Mouse (Mus musculus): ENCODE data around the gene Sparc.
"Not testable (repeated sequence)": the region's sequence is repeated elsewhere in the genome, so short reads cannot be mapped to it uniquely, and the experiment has no call there.

Sparc gene

DNA sequence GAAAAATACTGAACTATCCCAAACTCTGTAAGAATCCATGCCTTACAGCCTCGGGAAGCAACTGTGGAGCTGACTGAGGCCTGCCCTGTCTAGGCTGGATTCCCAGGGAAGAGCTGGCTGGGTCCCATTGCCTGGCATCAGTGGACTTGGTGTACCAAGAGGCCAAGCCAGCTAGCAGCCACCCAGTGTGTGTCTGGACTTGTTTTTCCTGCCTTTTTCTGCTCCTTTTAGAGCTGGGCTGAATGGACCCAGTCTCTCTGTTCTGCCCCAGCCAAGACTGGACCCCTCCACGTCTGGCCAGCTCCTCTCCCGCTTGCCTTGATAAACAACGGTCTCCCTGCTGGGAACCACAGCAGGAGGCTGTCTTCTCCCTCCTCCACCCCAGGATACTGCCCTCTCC is 15.0 kb upstream of the Sparc start:
- DNase-seq (ENCODE audit: low read depth, low spot score) = no peak

DNA sequence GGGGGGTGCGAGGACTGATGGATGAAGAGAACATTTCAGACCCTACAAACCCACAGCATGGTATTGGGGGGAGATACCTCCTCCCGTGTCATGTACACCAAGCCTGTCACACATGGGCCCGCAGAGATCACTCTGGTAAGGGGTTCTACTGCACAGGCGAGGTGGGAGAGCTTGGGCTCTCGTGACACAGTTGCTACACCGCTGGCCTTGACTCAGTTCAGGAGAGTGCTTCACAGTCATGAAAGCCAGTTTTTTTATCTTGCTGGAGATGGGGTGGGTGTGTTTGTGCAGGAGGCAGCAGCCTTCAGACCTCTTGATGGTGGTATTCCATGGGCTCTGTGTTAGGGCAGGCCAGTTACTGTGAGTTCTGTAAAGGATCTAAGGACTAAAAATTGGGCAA is 13.1 kb upstream of the Sparc start:
- DNase-seq (ENCODE audit: low read depth, low spot score) = no peak

DNA sequence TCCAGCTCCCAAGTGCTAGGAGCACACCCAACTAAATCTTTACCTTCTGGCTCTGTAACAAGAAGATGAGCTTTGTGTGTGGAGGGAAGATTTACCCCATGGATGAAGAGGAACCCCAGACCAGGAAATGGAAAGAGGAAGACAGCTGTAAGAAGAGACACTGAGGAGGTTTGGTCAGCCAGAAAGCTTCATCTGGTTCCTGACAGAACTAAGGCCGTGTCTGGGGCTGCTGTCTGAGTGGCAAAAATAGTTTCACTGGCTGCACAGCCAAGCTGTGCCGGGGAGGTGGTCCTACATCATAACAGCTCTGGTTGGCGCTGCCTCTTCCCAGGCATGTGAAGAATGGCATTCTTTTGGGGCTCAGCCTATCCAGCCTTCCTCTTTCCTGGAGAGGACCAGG is 10.0 kb upstream of the Sparc start:
- DNase-seq (ENCODE audit: low read depth, low spot score) = no peak

DNA sequence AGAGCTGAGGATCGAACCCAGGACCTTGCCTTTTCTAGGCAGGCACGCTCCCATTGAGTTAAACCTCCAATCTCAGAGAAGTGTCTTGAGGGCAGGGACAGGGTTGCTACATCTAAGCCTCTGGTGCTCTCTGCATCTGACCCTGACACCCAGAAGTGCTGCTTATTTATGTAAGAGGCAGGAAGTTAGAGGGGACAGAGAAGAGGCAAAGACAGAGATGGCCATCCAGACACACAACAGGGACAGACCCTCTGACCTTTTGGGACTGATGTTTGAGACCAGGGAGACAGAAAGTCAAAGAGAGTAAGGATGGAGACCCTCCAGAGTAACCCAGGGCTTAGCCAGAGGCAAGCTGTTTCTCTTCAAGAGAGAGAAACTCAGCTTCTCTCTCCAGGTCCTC is 7.0 kb upstream of the Sparc start:
- DNase-seq (ENCODE audit: low read depth, low spot score) = no peak

DNA sequence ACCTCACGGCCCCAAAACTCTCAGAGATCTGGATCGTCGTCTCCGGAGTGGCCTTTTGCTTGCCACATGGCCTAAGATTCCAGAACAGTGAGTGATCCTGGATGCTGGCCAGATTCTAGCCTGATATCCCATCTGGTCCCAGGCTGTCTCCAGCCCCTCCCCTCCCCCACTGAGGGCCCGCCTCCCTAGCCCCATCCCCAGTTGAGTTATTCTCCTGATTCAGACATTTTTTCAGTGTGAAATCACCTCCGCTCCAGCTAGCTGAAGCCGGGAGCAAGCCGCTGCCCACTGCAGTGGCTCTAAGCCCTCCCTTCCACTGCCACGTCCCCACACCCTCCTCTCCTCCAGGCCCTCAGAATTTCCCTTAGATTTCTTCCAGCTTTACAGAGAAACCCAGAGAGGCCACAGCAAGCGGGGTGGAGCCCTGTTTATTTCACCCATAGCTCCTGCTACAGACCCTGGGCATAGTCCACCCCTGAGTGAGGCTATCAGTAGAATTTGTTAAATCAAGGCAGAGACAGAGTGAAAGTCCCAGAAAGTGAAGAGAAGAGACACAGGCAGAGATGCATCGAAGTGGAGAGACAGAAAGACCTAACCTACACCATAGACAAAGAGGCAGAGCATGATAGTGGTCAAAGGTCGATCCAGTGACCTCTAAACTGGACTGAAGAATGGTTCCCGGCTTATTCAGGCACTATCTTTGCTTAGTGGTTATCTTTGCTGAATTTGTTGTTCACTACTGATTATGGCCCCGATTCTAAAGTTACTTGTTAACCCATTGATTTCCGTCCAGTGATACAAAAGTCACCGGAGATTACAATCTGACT is 5.4 kb upstream of the Sparc start:
- no peak for DNase-seq (ENCODE audit: low read depth, low spot score)

GRCm38 (mm10) chr11:55424746-55425360 is 1.9 kb upstream of the Sparc start:
- DNase-seq (ENCODE audit: low read depth, low spot score) = no peak

DNA sequence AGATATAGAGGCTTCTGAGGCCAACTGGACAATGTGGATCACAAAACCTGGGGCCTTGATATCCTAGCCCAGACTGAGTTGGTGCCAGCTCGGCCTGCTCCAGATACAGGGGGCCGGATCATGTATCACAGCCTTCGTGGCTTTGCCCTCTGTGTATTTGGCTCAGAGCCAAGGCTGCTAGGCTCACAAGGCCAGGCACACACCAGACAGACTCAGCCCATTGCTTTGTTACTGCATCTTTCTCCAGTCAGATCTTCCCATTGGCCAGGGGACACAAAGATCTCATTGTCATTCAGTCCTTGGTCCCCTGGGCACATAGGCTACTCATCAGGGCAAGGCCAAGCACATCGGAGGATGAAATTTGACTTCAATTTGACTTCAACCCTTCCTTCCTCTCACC is 773 bp upstream of the Sparc start:
- DNase-seq (ENCODE audit: low read depth, low spot score) = peak; percentile 43

DNA sequence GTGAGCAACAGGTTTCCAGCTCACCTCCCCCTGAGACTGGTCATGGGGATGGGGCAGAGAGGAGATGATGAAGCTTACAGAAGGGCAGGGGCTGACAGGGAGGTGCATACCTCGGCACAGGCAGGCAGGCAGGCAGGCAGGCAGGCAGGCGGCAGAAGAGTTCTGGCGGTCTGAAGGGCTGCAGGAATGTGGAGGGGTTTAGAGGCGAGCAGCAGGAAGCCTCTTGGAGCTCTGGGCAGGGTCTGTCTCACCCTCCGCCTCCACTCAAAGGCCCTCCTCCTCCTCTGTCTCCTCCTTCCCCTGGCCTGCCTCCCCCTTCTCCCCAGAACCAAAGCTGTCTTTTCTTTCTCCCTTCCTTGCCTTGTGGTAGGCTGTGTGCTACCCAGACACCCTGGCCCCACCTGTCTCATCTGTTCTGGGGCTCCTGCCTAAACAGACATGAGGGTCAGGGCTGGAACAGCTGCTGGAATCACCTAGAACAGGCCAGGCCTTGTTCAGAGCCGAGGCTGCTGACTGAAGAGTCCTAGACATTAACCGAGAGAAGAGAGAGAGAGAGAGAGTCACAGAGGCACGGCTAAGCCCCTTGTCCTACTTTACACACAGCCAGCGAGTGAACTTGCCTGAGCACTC is 3.2 kb downstream of the Sparc start:
- no peak for DNase-seq (ENCODE audit: low read depth, low spot score)

DNA sequence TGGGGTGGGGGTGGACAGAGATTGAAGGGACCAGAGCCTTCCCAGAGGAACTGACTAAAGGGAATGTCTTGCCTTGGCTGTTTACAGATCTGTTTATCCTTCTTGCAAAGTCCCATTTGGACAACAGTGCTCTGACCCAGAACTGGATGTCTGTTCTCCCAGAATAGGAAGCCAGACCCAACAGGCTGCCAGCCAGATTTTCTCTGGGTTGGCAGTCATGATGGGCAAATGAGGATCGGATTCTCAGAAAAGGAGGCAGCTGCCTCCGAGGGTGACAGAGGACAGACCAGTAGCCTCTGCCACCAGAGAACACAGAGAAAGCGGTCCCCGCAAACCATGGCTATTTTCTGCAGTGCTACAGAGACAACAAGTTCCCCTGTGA is 3.7 kb downstream of the Sparc start:
- DNase-seq (ENCODE audit: low read depth, low spot score) = no peak

GRCm38 (mm10) chr11:55418704-55419061 is 4.3 kb downstream of the Sparc start:
- no peak for DNase-seq (ENCODE audit: low read depth, low spot score)

DNA sequence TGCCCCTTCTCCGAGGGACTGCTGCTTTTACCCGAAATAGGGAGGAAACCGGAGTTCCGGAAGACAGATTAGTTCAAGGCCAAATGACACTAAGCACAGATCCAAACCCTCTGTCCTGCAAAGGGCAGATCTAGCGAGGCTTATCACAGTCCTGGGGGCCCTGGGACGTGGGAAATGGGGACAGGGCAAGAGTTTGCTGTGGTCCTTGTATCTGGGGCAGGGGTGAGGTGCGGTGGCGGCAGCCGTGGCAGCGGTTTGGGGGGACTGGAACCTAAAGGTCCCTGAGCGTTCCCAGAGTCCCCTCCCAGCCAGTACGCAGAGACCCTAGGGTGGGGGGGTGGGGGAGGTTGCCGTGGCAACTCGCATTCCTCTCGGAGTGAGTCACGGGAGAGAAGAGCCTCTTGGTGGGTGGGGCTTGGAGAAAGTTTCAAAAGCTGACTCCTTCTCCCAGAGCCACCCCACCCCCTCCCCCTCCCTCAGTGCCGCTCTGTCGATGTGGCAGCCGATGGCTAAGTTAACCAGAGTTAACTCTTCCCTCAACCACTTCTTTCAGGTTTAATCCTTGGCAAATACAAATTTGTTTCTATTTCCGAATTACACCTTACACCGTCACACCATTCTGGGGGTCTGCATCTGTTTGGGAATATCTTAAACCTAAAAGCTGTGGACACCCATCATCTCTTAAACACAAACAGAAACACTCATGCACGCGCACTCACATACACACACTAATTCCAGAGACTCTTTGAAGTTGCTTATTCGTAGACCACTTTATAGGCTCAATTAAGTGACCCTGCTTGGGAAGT is 4.9 kb downstream of the Sparc start:
- no peak for DNase-seq (ENCODE audit: low read depth, low spot score)

DNA sequence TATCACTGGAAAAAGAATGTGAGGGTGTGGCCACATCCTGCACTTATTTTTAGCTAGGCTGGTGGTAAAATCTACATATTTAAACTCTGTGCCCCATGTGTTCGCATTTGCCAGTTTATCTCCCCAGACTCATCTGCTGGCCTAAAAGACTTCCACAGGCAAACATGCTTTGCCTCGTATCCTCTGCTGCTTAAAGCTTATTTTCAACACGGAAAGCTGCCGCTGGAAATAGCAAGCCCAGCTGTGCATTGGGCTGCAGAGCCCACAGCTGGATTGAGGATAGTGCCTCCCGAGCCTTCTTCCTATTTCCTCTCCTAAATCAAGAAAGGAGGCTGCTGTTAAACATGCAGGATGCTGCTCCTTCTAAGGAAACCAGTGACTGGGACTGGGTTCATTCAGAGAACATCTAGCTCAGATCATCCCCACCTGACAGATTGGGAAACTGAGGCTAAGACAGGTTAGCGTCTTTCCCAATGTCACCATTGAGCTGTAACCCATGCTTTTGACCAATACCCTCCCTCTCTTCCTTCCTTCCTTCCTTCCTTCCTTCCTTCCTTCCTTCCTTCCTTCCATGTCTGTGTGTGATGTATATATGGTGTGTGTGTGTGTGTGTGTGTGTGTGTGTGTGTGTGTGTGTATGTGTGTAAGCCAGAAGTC is 6.2 kb downstream of the Sparc start:
- DNase-seq (ENCODE audit: low read depth, low spot score) = no peak

- DNase-seq (ENCODE audit: low read depth, low spot score) = not testable (repeated sequence)
These were observed 7.3 kb downstream of the Sparc start for GRCm38 (mm10) chr11:55415731-55416130.

DNA sequence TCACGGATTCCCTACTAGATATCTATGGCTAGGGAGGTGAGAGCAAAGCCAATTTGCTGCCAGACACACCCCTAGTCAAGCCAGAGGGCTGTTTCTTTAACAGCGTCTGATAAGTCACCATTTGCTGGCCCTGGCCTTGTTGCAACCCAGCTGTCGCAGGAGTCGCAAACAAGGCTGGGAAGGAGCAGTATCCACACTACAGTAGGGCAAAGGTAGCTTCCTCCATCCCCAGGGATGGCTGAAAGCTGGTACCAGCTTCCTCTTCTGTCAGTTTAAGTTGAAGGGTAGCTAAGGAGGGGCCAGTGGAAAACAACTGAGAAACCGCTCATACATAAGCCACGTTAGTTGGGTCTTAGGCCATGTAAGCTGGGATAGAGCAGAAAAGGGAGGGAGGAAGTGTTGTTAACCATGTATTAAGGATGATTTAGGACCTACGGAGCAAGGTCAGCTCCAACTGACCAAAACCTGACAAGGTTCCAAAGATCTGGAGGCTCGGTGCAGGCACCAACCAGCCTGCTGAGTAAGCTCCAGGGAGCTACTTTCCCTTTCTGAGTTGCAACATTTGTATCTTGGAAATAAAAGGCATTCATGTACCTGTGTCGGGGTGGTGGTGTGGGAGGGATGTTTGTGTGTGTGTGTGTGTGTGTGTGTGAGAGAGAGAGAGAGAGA is 7.8 kb downstream of the Sparc start:
- no peak for DNase-seq (ENCODE audit: low read depth, low spot score)

DNA sequence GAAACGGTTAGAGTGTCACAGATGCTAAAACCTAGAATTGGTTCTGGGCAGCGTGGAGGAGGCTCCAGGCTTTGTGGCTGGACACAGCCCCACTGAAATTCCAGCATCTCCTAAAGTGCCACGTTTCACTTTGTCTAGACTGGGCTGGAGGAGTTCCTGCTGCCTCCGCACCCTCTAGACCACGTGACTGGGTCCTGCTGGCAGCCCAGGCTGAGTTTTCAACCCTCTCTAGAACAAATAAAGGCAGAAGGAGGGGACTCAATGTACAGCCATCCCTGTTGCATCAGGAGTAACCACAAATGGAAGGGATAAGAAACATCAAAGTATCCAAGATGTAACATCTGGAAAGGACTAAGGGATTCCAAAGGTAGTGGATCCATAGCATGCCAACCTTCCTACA is 8.7 kb downstream of the Sparc start:
- no peak for DNase-seq (ENCODE audit: low read depth, low spot score)

DNA sequence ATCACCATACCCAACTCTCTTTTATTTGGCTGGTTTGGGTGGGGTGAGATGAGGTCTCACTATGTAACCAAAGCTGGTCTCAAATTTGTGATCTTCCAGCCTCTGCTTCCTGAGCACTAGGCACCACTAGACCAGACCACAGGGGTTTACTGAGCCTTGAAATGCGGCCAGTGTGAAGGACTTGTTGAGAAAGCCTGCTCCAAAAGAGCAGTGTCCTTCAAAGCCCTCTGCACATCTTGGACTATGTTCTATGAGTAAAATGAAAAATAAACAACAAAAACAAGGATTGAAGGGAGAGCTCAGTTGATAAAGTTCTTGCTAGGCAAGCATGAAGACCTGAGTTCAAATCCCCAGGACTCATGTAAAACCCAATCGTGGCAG is 9.6 kb downstream of the Sparc start:
- no peak for DNase-seq (ENCODE audit: low read depth, low spot score)

- no peak for DNase-seq (ENCODE audit: low read depth, low spot score)
These were observed 10.1 kb downstream of the Sparc start for GRCm38 (mm10) chr11:55412680-55413415.

DNA sequence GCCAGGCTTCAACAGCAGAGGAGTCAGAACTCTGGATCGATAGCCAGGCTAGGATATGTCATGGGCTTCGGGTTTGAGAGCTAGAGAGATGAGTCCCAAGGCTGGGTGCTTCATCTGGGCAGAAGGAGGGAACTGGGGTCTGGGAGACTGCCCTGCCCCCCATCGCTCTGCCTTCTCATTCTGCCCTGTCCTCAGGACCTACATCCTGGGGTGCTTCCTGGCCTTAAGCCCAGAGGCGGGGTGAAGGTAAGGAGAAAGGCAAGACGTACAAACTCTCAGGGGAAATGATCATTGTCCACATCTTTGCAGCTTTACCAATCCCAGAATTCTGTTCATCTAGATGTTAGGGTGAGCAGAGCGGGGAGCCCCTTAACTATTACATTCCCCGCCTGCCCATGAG is 10.9 kb downstream of the Sparc start:
- DNase-seq (ENCODE audit: low read depth, low spot score) = no peak

DNA sequence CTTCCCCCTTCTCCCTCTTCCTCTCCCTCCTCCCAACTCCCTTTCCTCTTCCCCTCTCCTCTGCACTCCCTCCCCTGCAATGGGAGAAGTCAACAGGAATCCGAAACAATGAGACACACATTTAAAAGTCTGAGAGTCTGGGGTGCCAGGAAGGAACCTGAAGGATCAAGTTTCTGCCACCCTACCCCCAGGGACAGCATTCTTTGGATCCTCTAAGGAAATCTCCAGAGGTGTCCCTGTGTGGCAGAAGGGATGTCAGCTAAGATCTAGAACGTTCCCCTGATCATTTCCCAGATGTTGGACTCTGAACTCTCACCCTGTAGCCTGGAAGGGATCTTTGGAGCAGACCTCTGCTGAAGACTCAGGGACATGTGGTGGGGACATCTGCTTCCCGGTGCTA is 12.5 kb downstream of the Sparc start:
- no peak for DNase-seq (ENCODE audit: low read depth, low spot score)

DNA sequence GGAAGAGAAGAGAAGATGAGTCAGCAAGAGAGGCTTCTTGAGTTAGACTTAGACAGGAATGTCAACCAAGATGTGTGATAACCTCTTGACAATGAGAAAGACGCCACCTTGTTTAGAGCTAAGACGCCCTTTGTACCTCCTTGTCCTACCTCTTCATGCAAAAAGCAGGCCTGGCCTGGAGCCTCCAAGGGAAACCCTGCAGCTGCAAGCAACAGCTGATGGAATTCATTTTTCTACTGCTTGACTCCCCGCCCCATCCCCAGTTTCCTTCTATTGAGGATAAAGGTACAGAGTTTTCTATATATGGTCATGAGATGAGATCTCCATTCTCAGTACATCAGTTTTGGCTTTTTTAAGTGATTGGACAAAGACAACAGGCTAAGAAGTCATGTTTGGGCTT is 13.0 kb downstream of the Sparc start:
- no peak for DNase-seq (ENCODE audit: low read depth, low spot score)

GRCm38 (mm10) chr11:55407133-55407532 is 15.8 kb downstream of the Sparc start:
- no peak for DNase-seq (ENCODE audit: low read depth, low spot score)

All from telencephalon, adult 2 months (tissue).